Mouse (Mus musculus) cerebellum, postnatal 25 days (tissue): ENCODE data around the gene Rhog.

Source experiments
- DNase-seq, 2 experiments: peaks; one replicate each; pipeline ENCODE4 v3.0.0; 2021; ENCODE audit warnings: mixed read lengths in 2 of 2

Gene Rhog

GRCm38 (mm10) chr7:102249896-102250630 is 5.8 kb downstream of the Rhog start:
- peak; percentile 80 to 85 for DNase-seq

DNA sequence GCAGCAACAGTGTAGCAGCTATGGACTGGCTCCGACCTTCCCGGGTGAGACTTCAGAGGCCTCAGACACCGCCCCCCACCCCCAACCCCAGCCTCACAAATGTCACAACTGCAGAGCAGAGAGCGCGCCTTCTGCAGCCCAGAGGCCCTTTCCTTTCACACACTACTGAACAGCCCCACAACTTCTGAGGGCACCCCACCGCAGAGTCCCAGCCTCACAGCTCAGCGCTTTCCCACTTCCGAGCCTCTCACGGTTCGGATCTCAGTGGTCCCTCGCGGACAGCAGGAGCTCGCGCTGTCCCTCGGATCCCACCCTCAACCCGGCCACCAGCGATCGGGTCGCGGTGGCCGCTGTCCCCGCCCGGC is 6.3 kb downstream of the Rhog start:
- DNase-seq: no peak

DNA sequence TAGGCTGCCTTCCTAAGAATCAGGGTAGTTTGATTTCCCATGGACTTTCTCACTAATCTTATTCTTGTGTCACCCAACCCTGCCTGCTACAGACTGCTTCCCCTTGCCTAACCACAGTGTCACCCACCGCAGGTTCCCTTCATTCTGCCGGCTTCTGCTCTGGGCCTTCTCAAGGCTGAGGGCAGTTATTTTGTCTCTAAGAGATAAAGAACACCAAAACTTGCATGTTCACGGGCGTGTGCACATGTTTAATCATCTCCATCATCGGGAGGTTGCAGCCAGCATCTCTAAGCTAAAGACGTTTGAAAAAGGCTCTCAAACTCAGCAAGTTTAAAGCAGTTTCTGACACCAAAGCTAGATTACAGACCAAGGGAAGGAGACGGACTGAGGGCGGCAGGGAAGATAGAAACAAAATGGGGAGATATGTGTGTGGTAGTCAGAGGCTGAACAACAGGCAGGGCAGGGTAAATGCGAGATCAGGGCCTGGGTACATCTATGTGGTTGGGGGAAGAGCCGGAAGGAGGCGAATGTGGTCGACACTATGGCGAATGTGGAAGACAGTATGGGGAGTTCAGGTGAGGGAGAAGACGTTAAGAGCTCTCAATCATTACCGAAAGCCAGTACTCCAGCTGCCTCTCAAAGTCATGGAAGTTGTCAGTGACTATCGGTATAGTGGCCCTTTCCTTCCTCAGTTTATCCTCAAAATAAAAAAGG is 7.0 kb downstream of the Rhog start:
- no peak for DNase-seq

DNA sequence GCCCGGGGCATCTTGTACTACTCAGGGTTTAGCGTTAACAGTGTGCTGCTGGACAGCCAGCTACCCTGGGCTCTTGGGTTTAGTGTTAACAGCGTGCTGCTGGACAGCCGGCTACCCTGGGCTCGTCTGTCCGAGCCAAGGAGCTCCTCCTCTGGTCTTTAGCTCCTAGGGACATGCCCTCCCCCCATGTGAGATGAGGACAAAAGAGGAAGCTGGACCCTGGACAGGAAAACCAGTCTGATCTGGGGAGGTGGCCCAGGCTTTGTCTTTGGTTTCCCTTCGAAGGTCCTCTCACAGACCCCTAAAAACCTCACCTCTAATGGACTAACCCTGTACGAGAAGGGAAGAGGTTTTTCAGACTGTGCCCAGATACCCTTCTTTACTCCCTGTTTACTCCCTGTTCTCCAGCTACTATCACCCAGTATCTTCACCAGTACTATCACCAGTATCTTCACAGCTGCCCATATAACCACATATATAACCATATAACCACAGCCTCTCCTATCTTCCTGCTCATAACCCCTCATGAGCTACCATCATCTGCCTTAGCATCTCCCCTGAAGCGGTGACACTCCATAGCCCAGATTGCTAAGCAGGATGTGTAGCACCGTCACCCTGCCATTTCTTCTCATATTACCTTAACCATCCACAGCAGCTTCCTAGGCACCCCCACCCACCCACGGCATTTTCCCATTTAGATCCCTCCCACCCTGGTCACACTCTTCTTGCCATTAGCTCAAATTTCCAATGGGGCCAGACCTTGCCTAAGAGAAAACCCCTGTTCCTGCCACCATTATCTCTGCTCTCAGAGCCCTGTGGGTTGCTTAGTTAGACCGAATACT is 8.7 kb downstream of the Rhog start:
- no peak for DNase-seq

DNA sequence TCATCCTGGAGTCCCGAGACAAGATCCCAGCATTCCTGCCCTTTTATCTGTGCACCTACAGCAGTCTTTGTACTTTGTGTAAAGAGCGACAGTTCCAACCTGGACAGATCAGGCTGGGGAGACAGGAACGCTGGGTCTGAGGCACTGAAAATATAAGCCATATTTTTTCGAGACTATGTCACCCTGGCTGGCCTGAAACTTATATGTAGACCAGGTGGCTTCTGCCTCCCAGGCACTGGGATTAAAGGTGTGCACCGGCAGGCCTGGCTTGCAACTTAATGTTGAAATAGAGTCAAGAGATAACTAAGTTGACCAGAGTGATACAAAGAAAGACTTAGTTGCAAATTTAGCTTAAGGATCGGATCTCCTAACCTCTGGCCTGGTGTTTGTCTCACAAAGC is 9.6 kb downstream of the Rhog start:
- DNase-seq: no peak

- DNase-seq: peak in 1 of 2 experiments; percentile 52
Measured at GRCm38 (mm10) chr7:102245775-102246174, 10.1 kb downstream of the Rhog start.

DNA sequence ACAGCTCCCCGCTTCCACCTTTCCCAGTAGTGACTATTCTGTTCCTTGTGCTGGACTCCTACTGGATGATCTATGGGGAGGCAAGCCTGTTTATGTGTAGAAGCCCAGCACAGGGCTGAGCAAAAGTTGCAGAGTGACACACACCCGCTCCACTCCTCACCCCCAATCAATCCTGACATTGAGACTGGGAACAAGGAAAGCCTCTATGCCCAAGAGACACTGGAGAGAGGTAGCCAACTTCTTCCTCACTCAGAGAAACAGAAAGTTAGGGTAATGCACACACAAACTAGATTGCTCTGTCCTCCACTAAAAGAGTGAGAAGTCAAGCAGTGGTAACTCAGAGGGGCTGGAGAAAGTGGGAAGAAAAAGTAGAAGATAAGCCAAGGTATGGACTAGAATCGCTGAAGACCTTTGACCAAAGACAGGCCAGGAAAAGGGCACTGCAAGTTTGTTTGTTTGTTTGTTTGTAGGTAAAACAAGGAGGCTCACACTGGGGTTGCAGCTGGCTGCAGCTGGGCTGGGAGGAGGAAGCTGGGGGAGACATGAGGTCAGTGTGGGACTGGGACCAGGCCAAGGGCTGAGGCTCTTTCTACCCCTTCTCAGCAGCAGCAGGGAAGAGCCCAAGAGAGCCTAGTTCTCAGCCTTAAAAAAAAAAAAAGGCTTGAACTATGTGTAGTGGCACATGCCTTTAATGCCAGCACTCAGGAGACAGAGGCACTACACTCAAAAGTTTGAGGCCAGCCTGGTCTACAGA is 10.9 kb downstream of the Rhog start:
- DNase-seq: no peak

- DNase-seq: no peak
Measured at GRCm38 (mm10) chr7:102243870-102244269, 12.0 kb downstream of the Rhog start.

GRCm38 (mm10) chr7:102242917-102243316 is 12.9 kb downstream of the Rhog start:
- no peak for DNase-seq

GRCm38 (mm10) chr7:102242371-102242770 is 13.5 kb downstream of the Rhog start:
- DNase-seq: no peak

DNA sequence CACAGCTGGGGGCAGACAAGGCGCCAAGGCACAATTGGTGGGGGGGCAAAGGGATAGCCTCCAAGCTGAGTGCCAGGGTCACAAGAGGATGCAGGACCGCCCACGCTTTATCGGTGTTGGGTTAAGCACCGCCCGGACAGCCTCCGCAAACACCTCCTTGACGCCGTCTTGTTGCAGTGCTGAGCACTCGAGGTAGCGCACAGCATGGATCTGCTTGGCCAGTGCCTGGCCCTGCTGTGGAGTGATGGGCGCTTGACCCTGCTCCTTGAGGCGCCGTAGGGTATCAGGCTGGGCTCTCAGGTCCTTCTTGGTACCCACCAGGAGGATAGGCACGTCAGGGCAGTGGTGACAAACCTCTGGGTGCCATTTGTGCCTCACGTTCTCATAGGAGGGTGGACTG is 16.3 kb downstream of the Rhog start:
- no peak for DNase-seq

- no peak for DNase-seq
Measured at GRCm38 (mm10) chr7:102238686-102239286, 17.1 kb downstream of the Rhog start.

DNA sequence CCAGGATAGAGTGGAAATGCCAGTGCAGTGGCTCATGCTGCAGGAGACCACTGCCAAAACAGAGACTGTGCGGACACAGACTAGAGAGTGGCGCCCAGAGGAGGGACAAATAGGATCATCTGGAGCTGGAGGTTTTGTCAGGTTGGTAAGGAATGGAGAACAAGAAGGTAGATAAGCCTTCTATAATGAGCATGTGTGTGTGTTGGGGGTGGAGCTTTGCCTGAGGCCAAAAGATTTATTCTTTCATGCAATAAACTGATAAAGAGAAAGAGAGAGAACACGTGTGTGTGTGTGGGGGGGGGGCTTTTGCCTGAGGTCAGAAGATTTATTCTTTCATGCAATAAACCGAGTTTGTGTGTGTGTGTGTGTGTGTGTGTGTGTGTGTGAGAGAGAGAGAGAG is 22.8 kb downstream of the Rhog start:
- no peak for DNase-seq

DNA sequence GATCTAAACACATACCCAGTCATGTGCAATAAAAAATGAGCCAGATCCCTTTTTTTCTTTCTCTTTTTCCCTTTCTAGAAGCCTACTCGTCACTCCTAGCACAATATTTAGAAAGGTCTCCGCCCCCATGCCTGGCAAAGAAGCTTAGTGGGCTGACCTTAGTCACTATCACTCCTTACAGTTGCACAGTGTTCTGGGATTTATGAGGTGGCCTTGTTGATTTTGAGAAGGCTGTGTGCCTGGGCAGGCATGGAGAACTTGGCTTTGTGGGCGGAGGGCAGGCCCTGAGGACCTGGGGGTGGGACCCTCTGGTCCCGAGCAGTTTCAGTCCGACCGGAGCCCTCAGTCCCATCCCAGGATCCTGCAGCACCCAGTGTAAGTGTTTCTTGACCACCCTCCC is 26.0 kb downstream of the Rhog start:
- no peak for DNase-seq

GRCm38 (mm10) chr7:102228049-102228670 is 27.7 kb downstream of the Rhog start:
- DNase-seq: no peak

DNA sequence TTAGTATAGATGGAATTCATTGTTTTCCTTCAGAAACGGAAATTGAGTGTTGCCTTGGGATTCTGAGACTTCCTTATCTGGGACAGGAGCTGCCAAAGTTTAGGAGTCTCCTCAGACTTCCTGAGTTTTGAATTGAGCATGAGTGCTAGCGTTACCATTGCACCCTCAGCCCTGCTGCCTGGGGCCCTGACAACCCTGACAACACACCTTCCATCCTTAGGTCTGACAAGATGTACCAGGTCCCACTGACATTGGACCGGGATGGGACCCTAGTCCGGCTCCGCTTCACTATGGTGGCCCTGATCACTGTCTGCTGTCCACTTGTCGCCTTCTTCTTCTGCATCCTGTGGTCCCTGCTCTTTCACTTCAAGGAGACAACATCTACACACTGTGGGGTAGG is 29.8 kb downstream of the Rhog start:
- no peak for DNase-seq

- peak in 1 of 2 experiments; percentile 24 for DNase-seq
Measured at GRCm38 (mm10) chr7:102223883-102224738, 31.7 kb downstream of the Rhog start.

- DNase-seq: peak; percentile 64 to 75
Measured at GRCm38 (mm10) chr7:102222830-102223556, 32.9 kb downstream of the Rhog start.

- peak; percentile 29 to 70 for DNase-seq
Measured at GRCm38 (mm10) chr7:102222336-102222735, 33.5 kb downstream of the Rhog start.

DNA sequence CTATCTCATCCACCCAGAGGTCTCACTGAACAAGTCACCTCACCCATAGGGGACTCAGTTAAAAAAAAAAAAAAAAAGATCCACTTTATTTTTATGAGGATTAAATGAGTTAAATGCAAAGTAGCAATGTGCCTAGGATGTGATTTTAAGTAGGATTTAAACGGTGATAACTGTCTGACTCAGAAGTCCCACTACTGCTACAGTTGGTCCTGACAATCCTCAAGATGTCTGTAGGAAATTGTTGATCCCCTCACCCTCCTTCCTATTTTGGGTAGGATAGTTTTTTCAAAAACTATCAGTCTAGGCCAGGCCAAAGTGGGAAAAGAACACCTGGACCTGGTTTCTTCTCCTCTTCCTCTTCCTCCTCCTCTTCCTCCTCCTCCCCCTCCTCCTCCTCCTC is 34.0 kb downstream of the Rhog start:
- DNase-seq: no peak
